Mouse (Mus musculus): ENCODE measurements at regions not wholly inside any gene's neighbourhood (a gene's known extent, or its start where the extent isn't known, plus 50 kb on each side); places are given as distances from the start of the nearest gene placed in this dataset.

DNA sequence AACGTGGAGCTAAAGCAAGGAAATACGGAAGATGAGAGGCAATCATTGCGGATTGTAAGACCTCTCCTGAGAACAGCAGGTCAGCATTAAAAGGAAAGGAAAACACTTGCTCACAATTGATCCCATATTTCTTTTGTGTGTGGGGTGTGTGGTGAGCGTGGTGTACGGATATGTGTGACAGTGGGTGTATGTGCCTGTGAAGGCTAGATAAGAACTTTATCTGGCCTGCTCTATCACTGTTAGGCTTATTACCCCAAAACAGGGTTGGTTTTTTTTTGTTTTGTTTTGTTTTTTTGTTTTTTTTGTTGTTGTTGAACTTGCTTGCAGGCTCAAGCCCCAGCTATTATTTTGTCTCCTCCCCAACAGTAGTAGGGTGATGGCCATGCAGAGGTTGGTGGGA is 102.5 kb downstream of the Uchl5 start:
- WGBS, result 95% methylated on average over 5 of the region's 5 CpGs

DNA sequence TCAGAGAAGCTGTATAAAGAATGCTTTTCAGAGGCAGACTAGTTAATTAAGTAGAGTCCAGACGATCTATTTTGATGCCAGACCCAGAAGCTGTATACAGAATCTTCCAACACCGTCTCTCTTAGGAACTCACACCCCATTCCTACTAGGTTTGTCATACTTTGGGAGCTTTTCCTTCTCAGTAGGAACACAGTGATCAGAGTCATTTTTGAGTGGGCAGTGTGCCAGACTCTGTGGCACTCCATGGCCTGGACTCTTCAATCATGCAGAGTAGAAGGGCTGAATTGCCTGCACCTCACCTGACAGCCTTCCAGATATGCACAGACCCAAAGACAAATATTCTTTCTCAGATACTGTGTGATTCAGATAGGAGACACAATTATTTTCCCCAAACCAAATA is 101.2 kb downstream of the Uchl5 start:
- Histone ChIP-seq H3K27me3 (ENCODE audit: control insufficient read depth, insufficient read depth, low read length) (no peaks in the 10 kb centered on the region), H3K9ac (ENCODE audit: low read depth, low read length) (no peak overlapping the region), H3K27ac (replicated peaks; ENCODE audit: insufficient read depth, low read depth, low read length) (no peak overlapping the region), H3K36me3 (ENCODE audit: control insufficient read depth, insufficient read depth, low read length) (no peaks in the 10 kb centered on the region), H3K4me1 (ENCODE audit: control insufficient read depth, insufficient read depth, low read length) (no peaks in the 10 kb centered on the region), H3K79me2 (ENCODE audit: control insufficient read depth, insufficient read depth, low read length) (no peaks in the 10 kb centered on the region), H3K4me3 (ENCODE audit: insufficient read depth, low read depth, low read length) (no peak overlapping the region)
- no peak for DNase-seq (ENCODE audit: extremely low read depth, low read depth, low spot score)
- TF ChIP-seq POLR2A (IDR thresholded peaks at IDR 0.05; ENCODE audit: extremely low read depth, insufficient read depth, low read length), result no peak
- no peak for TF ChIP-seq CTCF (IDR thresholded peaks at IDR 0.05; ENCODE audit: low read depth, low read length)
- WGBS, result 78% methylated on average over 2 of the region's 2 CpGs

More for the DNA sequence above, 102.5 kb downstream of the Uchl5 start:
- Histone ChIP-seq H3K27ac (replicated peaks; ENCODE audit: insufficient read depth, low read depth, low read length) (no peak overlapping the region), H3K79me2 (ENCODE audit: control insufficient read depth, insufficient read depth, low read length) (no peaks in the 10 kb centered on the region), H3K36me3 (ENCODE audit: control insufficient read depth, insufficient read depth, low read length) (no peaks in the 10 kb centered on the region), H3K27me3 (ENCODE audit: control insufficient read depth, insufficient read depth, low read length) (no peaks in the 10 kb centered on the region), H3K9ac (ENCODE audit: low read depth, low read length) (no peak overlapping the region), H3K4me1 (ENCODE audit: control insufficient read depth, insufficient read depth, low read length) (no peaks in the 10 kb centered on the region), H3K4me3 (ENCODE audit: insufficient read depth, low read depth, low read length) (no peak overlapping the region)
- TF ChIP-seq POLR2A (IDR thresholded peaks at IDR 0.05; ENCODE audit: extremely low read depth, insufficient read depth, low read length) (no peak), CTCF (IDR thresholded peaks at IDR 0.05; ENCODE audit: low read depth, low read length) (no peak)
- no peak for DNase-seq (ENCODE audit: extremely low read depth, low read depth, low spot score)

DNA sequence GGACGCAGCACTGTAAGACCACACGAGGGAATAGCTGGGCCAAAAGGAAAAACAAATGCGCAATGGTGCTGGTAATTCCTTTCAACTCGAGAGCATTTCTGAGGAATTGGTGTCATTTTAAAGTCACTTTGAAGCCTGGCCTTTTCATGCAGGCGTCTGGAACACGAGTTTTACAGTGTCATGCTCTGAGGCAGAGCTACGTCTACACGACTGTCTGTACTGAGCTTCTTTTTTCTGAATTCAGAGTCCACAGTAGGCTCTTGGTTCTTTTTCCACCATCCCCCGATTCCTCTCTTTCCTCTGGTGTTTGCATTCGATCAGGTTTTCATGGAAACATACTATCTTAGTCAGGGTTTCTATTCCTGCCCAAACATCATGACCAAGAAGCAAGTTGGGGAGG is 83.2 kb downstream of the Uchl5 start:
- WGBS, result 87% methylated on average over 10 of the region's 10 CpGs
- DNase-seq (ENCODE audit: extremely low read depth, low read depth, low spot score), result no peak
- no peak overlapping the region for H3K9ac ChIP-seq (ENCODE audit: low read depth, low read length)
- no peaks in the 10 kb centered on the region for H3K4me1 ChIP-seq (ENCODE audit: control insufficient read depth, insufficient read depth, low read length)
- no peaks in the 10 kb centered on the region for H3K36me3 ChIP-seq (ENCODE audit: control insufficient read depth, insufficient read depth, low read length)
- H3K79me2 ChIP-seq (ENCODE audit: control insufficient read depth, insufficient read depth, low read length), result no peaks in the 10 kb centered on the region
- TF ChIP-seq CTCF (IDR thresholded peaks at IDR 0.05; ENCODE audit: low read depth, low read length) (no peak), POLR2A (IDR thresholded peaks at IDR 0.05; ENCODE audit: extremely low read depth, insufficient read depth, low read length) (no peak)
- no peak overlapping the region for H3K27ac ChIP-seq (replicated peaks; ENCODE audit: insufficient read depth, low read depth, low read length)
- H3K27me3 ChIP-seq (ENCODE audit: control insufficient read depth, insufficient read depth, low read length), result no peaks in the 10 kb centered on the region
- H3K4me3 ChIP-seq (ENCODE audit: insufficient read depth, low read depth, low read length), result no peak overlapping the region

DNA sequence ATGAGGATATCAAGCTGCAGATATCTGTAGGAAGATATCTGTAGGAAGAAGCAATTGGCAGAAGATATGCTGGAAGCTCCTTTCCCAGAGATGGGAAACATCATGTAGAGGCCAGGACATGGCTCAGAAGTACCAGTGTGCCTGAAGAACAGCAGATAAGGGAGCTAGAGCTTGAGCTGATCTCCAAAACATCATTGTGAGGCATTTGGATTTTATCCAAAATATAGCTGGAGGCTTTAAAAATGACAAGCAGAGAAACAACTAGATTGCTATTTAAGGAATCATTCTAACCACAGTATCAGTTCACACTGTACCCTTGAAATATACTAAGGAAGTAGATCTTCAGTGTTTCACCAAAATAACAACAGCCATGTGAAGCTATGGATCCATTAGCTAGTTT is 81.5 kb downstream of the Uchl5 start:
- Histone ChIP-seq H3K27ac (replicated peaks; ENCODE audit: insufficient read depth, low read depth, low read length) (no peak overlapping the region), H3K4me1 (ENCODE audit: control insufficient read depth, insufficient read depth, low read length) (no peaks in the 10 kb centered on the region), H3K79me2 (ENCODE audit: control insufficient read depth, insufficient read depth, low read length) (no peaks in the 10 kb centered on the region), H3K27me3 (ENCODE audit: control insufficient read depth, insufficient read depth, low read length) (no peaks in the 10 kb centered on the region), H3K4me3 (ENCODE audit: insufficient read depth, low read depth, low read length) (no peak overlapping the region), H3K9ac (ENCODE audit: low read depth, low read length) (no peak overlapping the region), H3K36me3 (ENCODE audit: control insufficient read depth, insufficient read depth, low read length) (no peaks in the 10 kb centered on the region)
- no peak for DNase-seq (ENCODE audit: extremely low read depth, low read depth, low spot score)
- TF ChIP-seq POLR2A (IDR thresholded peaks at IDR 0.05; ENCODE audit: extremely low read depth, insufficient read depth, low read length) (no peak), CTCF (IDR thresholded peaks at IDR 0.05; ENCODE audit: low read depth, low read length) (no peak)
